12 mouse cellular contexts compared by ENCODE assay signal in the genomic region with DNA sequence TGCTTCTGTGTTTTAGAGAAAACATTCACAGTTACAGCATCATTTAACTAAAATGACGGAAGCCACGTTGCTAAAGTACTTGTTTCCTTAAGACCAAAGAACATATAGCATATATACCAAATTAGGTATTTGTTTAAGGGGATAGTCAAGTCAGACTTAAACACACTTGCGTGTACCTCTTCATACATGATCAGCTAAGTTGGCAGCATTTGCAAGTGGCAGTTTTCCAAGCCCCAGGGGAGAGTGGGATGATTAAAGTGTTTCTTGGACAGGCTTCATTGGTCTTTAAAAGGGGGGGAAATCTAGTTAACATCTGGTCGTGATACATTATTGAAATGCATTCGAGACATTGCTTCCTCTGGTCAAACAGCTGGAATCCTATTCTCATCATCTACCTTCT.
"Had no signal": no experiment of that assay in that cellular context is flagged by ENCODE, and none has a peak within 500 bp of the region (broad histone marks: within the 10 kb centered on the region; RNA-seq: fewer than 3 reads in every experiment).

No protein-coding gene starts in this region.

- H3K36me3 ChIP-seq: limb, embryonic 15.5 days; liver, embryonic 12.5 days; midbrain, embryonic 12.5 days; neural tube, embryonic 15.5 days had no signal

- DNase-seq: kidney, postnatal 10 days; layer of hippocampus, adult 9-11 months; layer of hippocampus, postnatal 36 days; right cerebral cortex, adult 18-20 months; right cerebral cortex, postnatal 25 days; thymus, postnatal 36 days had no signal

- ATAC-seq: intestine, postnatal 0 days; liver, embryonic 12.5 days had no signal

- H3K27me3 ChIP-seq: limb, embryonic 15.5 days; liver, embryonic 12.5 days; midbrain, embryonic 12.5 days; neural tube, embryonic 15.5 days had no signal

- H3K9ac ChIP-seq: limb, embryonic 15.5 days; liver, embryonic 12.5 days; midbrain, embryonic 12.5 days; neural tube, embryonic 15.5 days had no signal

- H3K4me3 ChIP-seq: limb, embryonic 15.5 days; liver, embryonic 12.5 days; midbrain, embryonic 12.5 days; myocyte; neural tube, embryonic 15.5 days had no signal

- H3K4me1 ChIP-seq: limb, embryonic 15.5 days; liver, embryonic 12.5 days; midbrain, embryonic 12.5 days; neural tube, embryonic 15.5 days had no signal

- H3K27ac ChIP-seq: limb, embryonic 15.5 days; liver, embryonic 12.5 days; midbrain, embryonic 12.5 days; neural tube, embryonic 15.5 days had no signal
